Mouse (Mus musculus): ENCODE data around the gene Ahrr. TPM values are rescaled to one million over a fixed set of nuclear protein-coding genes. Genes with fewer than 3 reads are reported as not detected.

Ahrr gene
- polyA plus RNA-seq, 1 experiment, result 18.5 TPM

DNA sequence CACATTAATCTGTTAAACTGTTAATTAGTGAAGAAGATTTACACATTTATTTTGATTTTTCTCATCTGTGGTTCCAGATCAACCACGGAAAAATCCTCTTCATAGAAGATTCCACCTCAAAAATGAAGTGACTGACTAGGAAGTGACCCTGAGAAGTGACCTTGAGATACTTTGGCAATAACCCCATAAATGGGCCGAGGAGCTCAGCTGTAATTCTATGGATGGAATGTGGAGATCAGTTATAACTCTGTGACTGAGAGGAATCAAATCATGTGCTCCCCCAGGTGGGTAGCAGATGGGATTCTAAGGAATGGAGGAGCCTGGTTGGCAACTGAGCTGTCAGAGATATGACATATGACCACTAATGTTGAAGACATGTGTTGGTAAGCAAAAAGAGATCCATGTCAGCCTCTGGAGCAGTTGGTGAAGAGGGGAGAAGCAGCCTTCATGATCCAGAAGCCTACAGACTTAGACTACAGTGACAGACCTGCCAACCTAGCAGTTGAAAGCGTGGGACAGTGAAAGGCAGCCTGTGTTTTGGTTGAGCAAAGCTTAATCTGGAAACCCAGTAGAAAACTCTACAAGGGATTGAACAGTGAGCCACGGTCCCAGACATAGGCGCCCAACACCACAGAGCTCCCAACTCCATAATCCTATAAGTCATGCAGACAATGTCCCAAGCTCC is 109.0 kb downstream of the Ahrr start:
- TF ChIP-seq POLR2A (IDR thresholded peaks at IDR 0.05; ENCODE audit: low read depth, low read length) (no peak), CTCF (IDR thresholded peaks at IDR 0.05; ENCODE audit: borderline replicate concordance, insufficient read depth, low read length) (no peak)
- Histone ChIP-seq H3K4me3 (ENCODE audit: insufficient read depth, low read length) (no peak overlapping the region), H3K4me1 (ENCODE audit: control insufficient read depth, insufficient read depth, low read length) (no peaks in the 10 kb centered on the region), H3K27ac (ENCODE audit: insufficient read depth, low read length) (no peak overlapping the region)

DNA sequence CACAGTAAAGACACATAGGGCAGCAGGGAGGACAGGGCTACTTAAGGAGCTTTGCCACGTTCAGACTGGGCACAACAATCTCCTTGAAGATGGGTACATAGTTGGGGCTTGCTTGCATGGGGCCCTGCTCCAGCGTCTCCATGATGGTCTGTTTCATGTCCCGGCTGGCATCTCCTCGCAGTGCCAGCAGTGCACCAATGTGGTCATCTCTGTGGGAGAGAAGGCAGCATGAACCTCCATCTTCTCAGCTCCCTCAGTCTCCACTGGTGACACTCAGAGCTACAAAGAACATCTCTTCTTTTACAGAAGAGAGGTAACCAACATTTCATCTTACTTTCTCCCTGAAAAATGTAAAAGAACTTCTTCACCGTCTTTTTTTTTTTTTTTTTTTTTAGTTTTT is 120.1 kb downstream of the Ahrr start:
- TF ChIP-seq CTCF (IDR thresholded peaks at IDR 0.05; ENCODE audit: borderline replicate concordance, insufficient read depth, low read length) (no peak), POLR2A (IDR thresholded peaks at IDR 0.05; ENCODE audit: low read depth, low read length) (no peak)
- Histone ChIP-seq H3K27ac (ENCODE audit: insufficient read depth, low read length) (no peak overlapping the region), H3K4me3 (ENCODE audit: insufficient read depth, low read length) (no peak overlapping the region), H3K4me1 (ENCODE audit: control insufficient read depth, insufficient read depth, low read length) (peaks cover 8% of the 10 kb centered on the region)

DNA sequence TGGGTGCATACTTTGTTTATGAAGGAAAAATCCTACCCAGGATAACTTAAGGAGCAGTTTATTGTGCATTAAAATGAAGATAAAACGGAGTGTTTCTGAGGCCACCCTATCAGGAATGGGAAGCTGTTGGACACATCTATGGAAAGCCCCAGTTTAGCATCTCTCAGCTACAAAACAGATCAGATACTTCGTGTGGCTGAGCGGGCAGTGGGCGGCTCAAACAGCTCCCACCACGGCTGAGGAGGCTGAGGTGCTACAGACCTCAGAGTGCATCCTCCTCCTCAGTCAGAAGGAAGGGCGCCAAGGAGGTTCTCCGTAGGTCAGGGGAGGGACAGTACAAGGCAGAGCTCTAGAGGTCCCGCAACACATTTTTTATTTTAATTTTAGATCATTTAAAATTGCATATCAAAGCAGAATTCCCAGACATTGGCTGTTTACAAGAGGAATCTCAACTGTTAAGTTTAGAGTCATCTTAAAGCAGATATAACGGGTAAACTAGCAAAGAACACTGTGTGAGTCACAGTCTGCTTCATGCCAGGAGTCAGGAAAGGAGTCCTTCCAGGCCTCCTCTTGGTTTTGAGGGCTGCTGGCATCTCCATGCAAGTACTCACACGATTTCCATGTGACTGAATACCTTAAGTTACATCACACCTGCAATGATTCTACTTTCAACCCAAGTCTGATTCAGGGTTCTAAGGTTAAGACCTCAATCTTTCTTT is 122.5 kb downstream of the Ahrr start:
- Histone ChIP-seq H3K4me3 (ENCODE audit: insufficient read depth, low read length) (no peak overlapping the region), H3K4me1 (ENCODE audit: control insufficient read depth, insufficient read depth, low read length) (peaks cover 8% of the 10 kb centered on the region), H3K27ac (ENCODE audit: insufficient read depth, low read length) (no peak overlapping the region)
- TF ChIP-seq POLR2A (IDR thresholded peaks at IDR 0.05; ENCODE audit: low read depth, low read length), result no peak
- no peak for TF ChIP-seq CTCF (IDR thresholded peaks at IDR 0.05; ENCODE audit: borderline replicate concordance, insufficient read depth, low read length)

DNA sequence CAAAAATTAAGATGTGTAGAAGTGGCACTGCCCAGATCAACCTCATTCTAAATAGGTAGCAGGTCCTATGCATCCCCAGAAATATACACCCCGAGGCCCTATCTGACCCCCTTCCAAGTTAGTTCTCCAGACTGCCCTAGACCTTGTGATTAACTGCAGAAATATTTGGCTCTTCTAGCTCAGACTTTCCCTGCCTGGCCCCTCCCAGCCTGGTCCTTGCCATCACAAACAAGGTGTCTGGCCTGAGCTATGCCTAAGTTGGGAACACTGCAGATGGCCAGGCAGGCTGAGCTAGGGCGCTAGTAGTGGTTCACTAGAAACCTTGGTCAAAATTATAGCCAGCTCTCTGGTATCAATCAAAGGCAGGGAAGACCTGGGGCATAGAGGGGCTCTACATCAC is 124.6 kb downstream of the Ahrr start:
- TF ChIP-seq CTCF (IDR thresholded peaks at IDR 0.05; ENCODE audit: borderline replicate concordance, insufficient read depth, low read length) (no peak), POLR2A (IDR thresholded peaks at IDR 0.05; ENCODE audit: low read depth, low read length) (no peak)
- H3K27ac ChIP-seq (ENCODE audit: insufficient read depth, low read length), result peak overlapping the region; percentile 63
- peaks cover 8% of the 10 kb centered on the region for H3K4me1 ChIP-seq (ENCODE audit: control insufficient read depth, insufficient read depth, low read length)
- H3K4me3 ChIP-seq (ENCODE audit: insufficient read depth, low read length), result no peak overlapping the region

DNA sequence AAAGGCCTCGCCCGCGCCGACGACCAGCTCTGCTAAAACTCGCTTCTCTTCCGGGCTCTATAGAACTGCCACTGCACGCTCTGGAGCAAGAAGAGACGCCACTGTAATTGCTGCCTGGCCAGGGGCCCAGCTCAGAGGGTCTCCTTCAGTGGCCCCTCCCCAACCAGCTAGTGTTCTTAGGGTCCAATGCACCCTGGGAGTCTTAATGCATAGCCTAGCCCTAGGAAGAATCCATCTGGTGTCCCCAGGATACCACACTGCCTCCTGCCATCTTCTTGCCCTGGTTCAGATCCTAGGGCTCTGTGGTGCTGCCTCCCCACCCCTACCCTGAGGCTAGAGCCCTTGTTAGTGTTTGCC is 125.1 kb downstream of the Ahrr start:
- H3K27ac ChIP-seq (ENCODE audit: insufficient read depth, low read length), result peak overlapping the region; percentile 32; the same call in 1 of the 2 replicates
- no peak overlapping the region for H3K4me3 ChIP-seq (ENCODE audit: insufficient read depth, low read length)
- peaks cover 8% of the 10 kb centered on the region for H3K4me1 ChIP-seq (ENCODE audit: control insufficient read depth, insufficient read depth, low read length)
- TF ChIP-seq CTCF (IDR thresholded peaks at IDR 0.05; ENCODE audit: borderline replicate concordance, insufficient read depth, low read length), result no peak
- no peak for TF ChIP-seq POLR2A (IDR thresholded peaks at IDR 0.05; ENCODE audit: low read depth, low read length)

DNA sequence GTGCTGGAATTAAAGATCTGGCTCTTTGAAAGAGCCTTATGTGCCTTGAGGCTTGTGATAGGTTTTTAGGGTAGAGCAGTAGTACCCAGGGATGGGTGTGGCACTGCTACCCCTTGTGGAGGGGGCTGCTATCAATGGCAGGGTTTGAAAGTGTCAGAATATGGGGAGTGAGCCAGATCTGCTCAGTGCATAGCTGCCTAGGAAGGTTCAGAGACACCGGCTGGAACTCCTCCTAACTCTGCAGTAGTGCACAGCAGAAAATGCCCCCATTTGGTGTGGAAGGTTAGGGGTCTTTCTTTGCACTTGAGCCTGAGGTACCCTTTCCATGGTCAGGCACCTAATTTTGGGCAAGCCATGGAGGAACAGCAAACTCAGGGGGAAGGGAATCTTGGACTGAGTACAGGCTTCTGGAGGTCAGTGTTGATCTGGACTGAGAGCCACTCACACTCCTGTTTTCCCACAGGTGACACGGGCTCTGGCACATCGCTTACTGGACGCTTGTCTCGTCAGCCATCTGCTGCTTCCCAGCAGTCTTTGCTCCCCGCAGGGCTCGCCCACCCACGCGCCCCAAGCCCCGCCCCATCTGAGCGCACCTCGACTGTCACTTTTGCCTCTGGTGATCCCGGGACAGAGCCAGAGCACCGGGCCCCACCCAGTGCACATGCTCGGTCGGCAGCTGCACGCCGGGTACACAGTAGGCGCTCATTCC is 125.6 kb downstream of the Ahrr start:
- H3K27ac ChIP-seq (ENCODE audit: insufficient read depth, low read length), result 0 out of 2 replicates have a peak overlapping the region, but pooled peaks have one; percentile 32
- no peak overlapping the region for H3K4me3 ChIP-seq (ENCODE audit: insufficient read depth, low read length)
- H3K4me1 ChIP-seq (ENCODE audit: control insufficient read depth, insufficient read depth, low read length), result peaks cover 8% of the 10 kb centered on the region
- TF ChIP-seq POLR2A (IDR thresholded peaks at IDR 0.05; ENCODE audit: low read depth, low read length) (no peak), CTCF (IDR thresholded peaks at IDR 0.05; ENCODE audit: borderline replicate concordance, insufficient read depth, low read length) (no peak)

Other genes starting within 250 kb of the Ahrr start
- gene Cep72, start 230.0 kb downstream of the Ahrr start, polyA plus RNA-seq (2011; ENCODE audit: insufficient read length, low read depth, missing spikeins), result 5.8 and 8.1 TPM in 2 replicates
- not detected in 2 replicates for gene Slc9a3, start 170.9 kb downstream of the Ahrr start, polyA plus RNA-seq (2011; ENCODE audit: insufficient read length, low read depth, missing spikeins)
- gene Exoc3, start 83.6 kb downstream of the Ahrr start, polyA plus RNA-seq (2011; ENCODE audit: insufficient read length, low read depth, missing spikeins), result 53.4 and 58.5 TPM in 2 replicates
- 121 and 123 TPM in 2 replicates for gene Pdcd6, start 25.2 kb upstream of the Ahrr start, polyA plus RNA-seq (2011; ENCODE audit: insufficient read length, low read depth, missing spikeins)
- gene Sdha, start 57.9 kb upstream of the Ahrr start, polyA plus RNA-seq (2011; ENCODE audit: insufficient read length, low read depth, missing spikeins), result 224 and 225 TPM in 2 replicates
- 62.2 and 70.0 TPM in 2 replicates for gene Ccdc127, start 58.0 kb upstream of the Ahrr start, polyA plus RNA-seq (2011; ENCODE audit: insufficient read length, low read depth, missing spikeins)
- not detected in 2 replicates for gene Lrrc14b, start 71.7 kb upstream of the Ahrr start, polyA plus RNA-seq (2011; ENCODE audit: insufficient read length, low read depth, missing spikeins)
- gene Zfp72, start 98.5 kb upstream of the Ahrr start, polyA plus RNA-seq (2011; ENCODE audit: insufficient read length, low read depth, missing spikeins), result 3.0 and 6.1 TPM in 2 replicates
- gene Ftl1-ps1, start 107.4 kb upstream of the Ahrr start, polyA plus RNA-seq (2011; ENCODE audit: insufficient read length, low read depth, missing spikeins), result 513 and 827 TPM in 2 replicates
- 12.9 and 16.4 TPM in 2 replicates for gene Zfp825, start 201.7 kb upstream of the Ahrr start, polyA plus RNA-seq (2011; ENCODE audit: insufficient read length, low read depth, missing spikeins)